Mouse (Mus musculus) megakaryocyte, embryonic 14.5 days (primary cell): ENCODE data around the gene Vnn1. TPM values are rescaled to one million over a fixed set of nuclear protein-coding genes. Genes with fewer than 3 reads are reported as not detected.

Source experiments
- H3K27me3 ChIP-seq: replicated peaks from 2 replicates; pipeline ENCODE3; 2012; ENCODE audit warnings: inconsistent platforms
- H3K36me3 ChIP-seq: replicated peaks from 2 replicates; pipeline ENCODE3; 2012; ENCODE audit warnings: low read length, inconsistent platforms, mixed read lengths
- H3K4me1 ChIP-seq: 2 replicates; pipeline ENCODE4 v1.6.1; 2012; ENCODE audit warnings: inconsistent platforms
- H3K4me3 ChIP-seq: replicated peaks from 2 replicates; pipeline ENCODE3; 2012; ENCODE audit warnings: moderate library complexity, mild to moderate bottlenecking, inconsistent platforms
- H3K9me3 ChIP-seq: 2 replicates; pipeline ENCODE4 v1.6.1; 2012; ENCODE audit warnings: inconsistent platforms
- FLI1 ChIP-seq: IDR thresholded peaks from 2 replicates; pipeline ENCODE4 v1.6.1; 2012; ENCODE audit warnings: low read length, inconsistent platforms, mixed read lengths
- GATA1 ChIP-seq: IDR thresholded peaks from 3 replicates; pipeline ENCODE4 v1.6.1; 2012; ENCODE audit warnings: mixed read lengths, low read length, inconsistent platforms, borderline replicate concordance
- polyA plus RNA-seq: library from polyadenylated mRNA; stranded (reverse); fragments of >175 nt; gene quantifications from 2 replicates; pipeline ENCODE4 v1.2.3, GENCODE M21; 2012; ENCODE audit warnings: low replicate concordance; ENCODE audit not compliant: insufficient read depth

Vnn1 gene
- not detected in 2 replicates for polyA plus RNA-seq

- no peaks in the 10 kb centered on the region for H3K36me3 ChIP-seq
- peak within 1 kb of the TSS; percentile 23 for H3K4me3 ChIP-seq
- peaks cover 21% of the 10 kb centered on the region for H3K9me3 ChIP-seq
- TF ChIP-seq GATA1 (no peak), FLI1 (no peak)
- H3K4me1 ChIP-seq: no peaks in the 10 kb centered on the region
- no peaks in the 10 kb centered on the region for H3K27me3 ChIP-seq
Measured at GRCm38 (mm10) chr10:23894601-23895349, at the start of gene Vnn1. Vnn1 (plus strand) TSS chr10:23894688.

- TF ChIP-seq GATA1 (no peak), FLI1 (no peak)
- Histone ChIP-seq H3K9me3 (no peaks in the 10 kb centered on the region), H3K36me3 (no peaks in the 10 kb centered on the region), H3K4me3 (no peak within 1 kb of the TSS), H3K4me1 (no peaks in the 10 kb centered on the region), H3K27me3 (peaks cover 2% of the 10 kb centered on the region)
Measured at GRCm38 (mm10) chr10:23851228-23851912, 43.1 kb upstream of the Vnn1 start, which contains the start of gene Vnn3. Vnn3 (plus strand) TSS chr10:23851462.

GRCm38 (mm10) chr10:23852096-23852495 is 42.4 kb upstream of the Vnn1 start:
- TF ChIP-seq GATA1: no peak
- no peak for TF ChIP-seq FLI1
- Histone ChIP-seq H3K36me3 (no peaks in the 10 kb centered on the region), H3K9me3 (no peaks in the 10 kb centered on the region), H3K4me3 (no peak overlapping the region), H3K4me1 (no peaks in the 10 kb centered on the region), H3K27me3 (peaks cover 2% of the 10 kb centered on the region)

- Histone ChIP-seq H3K9me3 (no peaks in the 10 kb centered on the region), H3K4me1 (no peaks in the 10 kb centered on the region), H3K27me3 (no peaks in the 10 kb centered on the region), H3K36me3 (no peaks in the 10 kb centered on the region), H3K4me3 (peak overlapping the region; percentile 38)
- TF ChIP-seq FLI1 (no peak), GATA1 (no peak)
Measured at GRCm38 (mm10) chr10:23864362-23865312, 29.9 kb upstream of the Vnn1 start.

GRCm38 (mm10) chr10:23880695-23881094 is 13.8 kb upstream of the Vnn1 start:
- Histone ChIP-seq H3K36me3 (no peaks in the 10 kb centered on the region), H3K9me3 (no peaks in the 10 kb centered on the region), H3K4me3 (no peak overlapping the region), H3K4me1 (no peaks in the 10 kb centered on the region), H3K27me3 (no peaks in the 10 kb centered on the region)
- TF ChIP-seq GATA1: no peak
- TF ChIP-seq FLI1: no peak

GRCm38 (mm10) chr10:23884910-23885309 is 9.6 kb upstream of the Vnn1 start:
- H3K9me3 ChIP-seq: no peaks in the 10 kb centered on the region
- H3K4me1 ChIP-seq: no peaks in the 10 kb centered on the region
- H3K4me3 ChIP-seq: no peak overlapping the region
- H3K36me3 ChIP-seq: no peaks in the 10 kb centered on the region
- no peaks in the 10 kb centered on the region for H3K27me3 ChIP-seq
- TF ChIP-seq FLI1 (no peak), GATA1 (no peak)

- no peaks in the 10 kb centered on the region for H3K27me3 ChIP-seq
- peaks cover 6% of the 10 kb centered on the region for H3K9me3 ChIP-seq
- H3K36me3 ChIP-seq: no peaks in the 10 kb centered on the region
- no peak overlapping the region for H3K4me3 ChIP-seq
- TF ChIP-seq GATA1 (no peak), FLI1 (no peak)
- no peaks in the 10 kb centered on the region for H3K4me1 ChIP-seq
Measured at GRCm38 (mm10) chr10:23886060-23886459, 8.4 kb upstream of the Vnn1 start.

GRCm38 (mm10) chr10:23892987-23893386 is 1.5 kb upstream of the Vnn1 start:
- Histone ChIP-seq H3K9me3 (peaks cover 21% of the 10 kb centered on the region), H3K27me3 (no peaks in the 10 kb centered on the region), H3K4me3 (no peak overlapping the region), H3K36me3 (no peaks in the 10 kb centered on the region), H3K4me1 (no peaks in the 10 kb centered on the region)
- TF ChIP-seq FLI1: no peak
- TF ChIP-seq GATA1: no peak

GRCm38 (mm10) chr10:23895376-23895775 is 888 bp downstream of the Vnn1 start:
- H3K4me1 ChIP-seq: no peaks in the 10 kb centered on the region
- TF ChIP-seq GATA1: no peak
- TF ChIP-seq FLI1: no peak
- peaks cover 21% of the 10 kb centered on the region for H3K9me3 ChIP-seq
- H3K27me3 ChIP-seq: no peaks in the 10 kb centered on the region
- H3K36me3 ChIP-seq: no peaks in the 10 kb centered on the region
- H3K4me3 ChIP-seq: no peak overlapping the region
